Mouse (Mus musculus) induced T-regulatory cell, adult 2 months (primary cell): ENCODE data around the gene Mcpt8.
A peak's percentile ranks its signal among the peaks of the same experiment; 100 is the strongest.
"Not testable (repeated sequence)": the region's sequence is repeated elsewhere in the genome, so short reads cannot be mapped to it uniquely, and the experiment has no call there.

Experiments used
- DNase-seq: peaks from one replicate; pipeline ENCODE4 v3.0.0-alpha.2; 2012; ENCODE audit warnings: low read depth

The Mcpt8 gene

GRCm38 (mm10) chr14:56085167-56085566, at the start of gene Mcpt8:
Gene Mcpt8, minus strand, starts transcription at chr14:56085273.
- no peak for DNase-seq

DNA sequence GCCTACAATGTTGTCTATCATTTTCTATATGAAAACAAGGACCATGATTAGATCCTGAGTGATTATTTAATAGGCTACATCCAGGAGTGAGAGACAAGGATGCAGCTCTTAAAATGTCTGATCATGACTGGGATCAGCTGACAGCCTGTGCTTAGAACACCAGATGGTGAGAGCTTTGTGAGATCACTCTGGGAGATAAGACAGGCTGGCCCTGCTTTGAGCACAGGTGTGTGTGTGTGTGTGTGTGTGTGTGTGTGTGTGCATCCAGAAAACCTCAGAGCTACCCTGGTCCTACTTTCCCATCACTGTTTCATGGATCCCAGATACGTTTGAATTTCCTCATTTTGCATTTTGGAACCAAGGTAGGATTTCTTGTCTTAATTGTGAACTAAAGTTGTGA, 48.6 kb upstream of the Mcpt8 start:
- DNase-seq, result not testable (repeated sequence)

- not testable (repeated sequence) for DNase-seq
These were observed 47.4 kb upstream of the Mcpt8 start, which contains the start of gene Gzmd for GRCm38 (mm10) chr14:56132508-56132907. Gene Gzmd, minus strand, starts transcription at chr14:56132608.

- peak; percentile 23 for DNase-seq
These were observed 43.3 kb upstream of the Mcpt8 start for GRCm38 (mm10) chr14:56128341-56128740.

GRCm38 (mm10) chr14:56123516-56123915, 38.4 kb upstream of the Mcpt8 start:
- no peak for DNase-seq

GRCm38 (mm10) chr14:56120525-56120924, 35.5 kb upstream of the Mcpt8 start, which contains the start of gene Gzme:
Gene Gzme, minus strand, starts transcription at chr14:56120625.
- DNase-seq, result no peak

- DNase-seq, result not testable (repeated sequence)
These were observed 30.6 kb upstream of the Mcpt8 start for GRCm38 (mm10) chr14:56115531-56116310.

DNA sequence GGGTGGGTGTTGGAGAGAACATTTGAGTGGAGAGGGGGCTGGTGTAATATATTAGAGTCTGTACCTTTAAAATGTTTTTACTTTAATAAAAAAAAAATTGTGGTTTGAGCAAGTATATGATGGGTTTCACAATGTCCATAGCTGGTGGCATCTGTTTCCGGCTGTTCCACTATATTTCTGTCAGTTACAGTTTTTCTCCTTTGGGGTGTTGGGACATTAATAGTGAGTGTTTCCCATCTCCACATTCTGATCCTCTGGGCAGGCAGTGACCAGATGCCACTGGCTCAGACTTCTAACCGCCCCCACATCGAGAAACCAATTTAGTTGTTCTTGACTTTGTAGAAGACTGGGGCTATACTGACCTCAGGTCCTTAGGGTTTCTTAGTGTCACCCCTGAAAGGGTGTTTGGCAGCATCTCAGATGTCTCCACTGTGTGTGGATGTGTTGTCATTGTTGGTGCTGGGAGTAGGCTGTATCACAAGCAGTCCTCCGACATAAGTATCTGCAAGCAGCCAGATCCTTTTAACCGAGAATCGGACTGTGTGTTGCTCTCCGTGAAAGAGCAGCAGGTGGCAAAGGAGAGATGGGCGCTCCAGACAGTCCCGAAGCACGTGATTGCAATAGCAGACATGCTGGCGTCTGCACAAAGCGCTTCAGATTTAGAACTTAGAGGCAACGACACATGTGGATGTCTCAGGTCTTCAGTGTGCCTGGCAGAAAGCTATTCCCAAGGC, 20.5 kb upstream of the Mcpt8 start:
- DNase-seq, result no peak

DNA sequence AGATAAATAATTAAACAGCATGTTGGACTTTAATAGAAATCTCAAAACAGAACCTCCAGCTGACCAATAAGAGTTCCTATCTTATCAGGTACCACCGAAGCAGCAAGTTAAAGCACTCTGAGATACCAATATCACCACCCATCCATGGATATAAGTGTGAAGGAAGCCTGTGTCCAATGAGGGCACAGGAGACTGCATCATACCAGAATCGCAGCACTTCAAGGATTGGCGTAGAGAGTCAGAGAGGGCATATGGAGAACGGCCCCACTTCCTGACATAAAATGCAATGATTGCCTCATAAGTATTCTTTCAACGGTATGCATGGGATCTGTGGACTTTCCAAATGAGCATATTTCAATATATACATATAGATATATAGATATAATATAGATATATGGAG, 19.9 kb upstream of the Mcpt8 start:
- DNase-seq, result no peak

DNA sequence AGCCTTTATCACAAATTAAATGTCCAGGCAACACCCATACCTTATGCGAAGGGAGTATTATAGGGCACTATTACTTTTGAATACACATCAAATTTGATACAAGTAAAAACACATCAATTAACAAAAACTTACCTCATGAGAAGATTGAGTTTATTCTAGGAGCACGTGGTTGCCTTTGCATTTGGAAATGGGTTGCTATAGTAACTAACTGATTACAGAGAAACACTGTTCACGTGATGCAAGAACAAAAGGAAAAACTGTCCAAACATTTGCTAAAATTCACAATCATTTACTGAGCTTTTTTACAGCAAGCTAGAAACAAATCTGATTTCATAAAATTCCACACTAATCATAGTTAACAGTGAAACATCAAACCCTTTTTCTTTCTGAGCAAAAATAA, 18.4 kb upstream of the Mcpt8 start:
- no peak for DNase-seq

DNA sequence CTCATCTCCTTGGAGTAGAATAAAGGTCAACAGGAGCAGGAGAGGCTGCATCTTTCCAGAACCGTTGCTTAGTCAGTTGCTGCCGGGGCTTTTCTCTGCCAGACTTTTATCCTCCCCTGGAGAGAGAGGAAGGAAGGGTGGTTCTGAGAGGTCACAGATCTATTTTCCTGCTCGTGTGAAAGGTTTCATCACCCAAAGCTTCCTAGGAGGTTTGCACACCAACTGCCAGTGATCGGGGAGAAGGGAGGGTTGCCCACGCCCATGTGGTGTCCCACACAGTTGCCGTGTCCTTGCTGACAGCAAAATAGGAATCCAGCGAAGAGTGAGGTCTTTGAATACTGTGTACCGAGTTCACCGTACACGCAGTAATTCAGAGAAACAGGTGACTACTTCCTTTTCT, 17.3 kb upstream of the Mcpt8 start, which contains the start of gene Ctsg:
Gene Ctsg (minus strand): TSS at position 189 of the 400 bp plus-strand sequence.
- DNase-seq, result no peak

GRCm38 (mm10) chr14:56098940-56099339, 13.9 kb upstream of the Mcpt8 start:
- DNase-seq, result peak; percentile 43

DNA sequence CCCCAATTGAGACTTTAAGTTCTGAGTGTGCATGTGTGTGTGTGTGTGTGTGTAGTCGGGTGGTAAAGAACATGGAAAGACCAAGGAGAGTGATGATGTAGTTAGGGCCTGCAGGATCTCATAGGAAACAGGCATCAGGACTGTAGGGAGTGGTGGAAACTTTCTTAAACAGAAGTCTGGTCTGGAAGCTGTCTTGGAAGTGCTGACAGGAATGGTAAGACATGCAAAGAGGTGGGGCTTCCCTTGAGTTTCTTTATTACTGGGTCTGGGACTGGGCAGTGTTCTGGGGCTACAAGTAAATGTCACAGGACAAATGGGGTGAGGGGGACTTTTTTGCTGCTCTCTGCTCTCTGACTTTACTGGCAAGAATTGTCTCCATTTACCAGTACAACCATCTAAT, 12.5 kb upstream of the Mcpt8 start:
- DNase-seq, result no peak

GRCm38 (mm10) chr14:56093353-56093752, 8.3 kb upstream of the Mcpt8 start:
- no peak for DNase-seq

DNA sequence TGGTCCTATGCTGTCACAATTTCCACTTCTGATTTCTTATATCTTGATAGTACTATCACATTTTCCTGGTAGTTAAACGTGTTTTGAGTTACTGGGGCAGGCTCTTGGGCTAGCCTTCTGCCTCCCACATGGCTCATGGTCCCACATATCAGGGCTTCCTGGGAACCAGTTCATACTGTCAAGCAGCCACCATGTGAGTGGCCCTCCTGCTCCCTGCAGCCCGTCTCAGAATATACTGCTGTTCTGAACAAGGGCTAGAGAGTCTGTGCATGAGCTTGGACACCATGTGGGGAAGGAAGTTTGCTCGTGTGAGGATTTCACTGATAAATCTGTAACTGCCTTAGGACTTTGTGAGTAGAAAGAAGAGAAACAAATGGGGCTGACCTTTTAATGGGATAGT, 1.6 kb upstream of the Mcpt8 start:
- DNase-seq, result no peak

DNA sequence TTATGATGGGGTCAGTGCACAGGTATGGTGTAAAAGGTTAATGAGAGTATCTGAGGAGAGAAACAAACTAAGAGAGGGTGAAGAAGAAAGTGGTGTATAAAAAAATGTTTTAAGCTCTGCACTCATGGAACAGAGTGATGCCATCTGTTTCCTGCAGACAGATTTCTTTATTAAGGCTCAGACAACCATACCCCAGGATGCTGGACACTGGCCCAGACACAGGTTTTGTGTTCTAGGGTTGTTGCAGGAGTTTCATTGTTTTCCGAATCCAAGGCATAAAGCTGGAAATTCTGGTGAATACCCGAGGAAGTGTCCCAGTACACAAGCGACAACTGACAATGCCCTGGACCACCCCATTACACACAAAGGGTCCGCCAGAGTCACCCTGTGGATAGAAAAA, 3.1 kb downstream of the Mcpt8 start:
- no peak for DNase-seq

DNA sequence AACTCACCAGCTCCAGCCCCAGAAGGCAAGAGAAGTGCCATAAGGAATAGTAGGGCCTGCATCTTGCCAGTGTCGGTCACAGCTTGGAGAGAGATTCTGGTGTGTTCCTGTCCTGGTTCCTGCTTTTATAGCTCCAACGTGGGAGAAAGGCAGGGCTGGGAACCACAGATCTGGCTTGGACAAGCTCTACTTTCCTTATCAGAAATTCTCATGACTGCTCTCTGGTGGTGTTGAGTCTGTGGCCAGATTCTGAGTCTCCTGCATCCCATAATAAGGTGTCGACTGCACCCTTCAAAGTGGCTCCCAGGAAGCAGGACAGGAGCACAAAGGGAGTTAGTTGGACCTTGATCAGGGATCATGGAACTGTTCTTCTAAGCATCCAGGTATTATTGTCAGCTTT, 22.9 kb downstream of the Mcpt8 start, which contains the start of gene Mcpt4:
Gene Mcpt4 (minus strand): TSS at position 101 of the 400 bp plus-strand sequence.
- DNase-seq, result not testable (repeated sequence)

- DNase-seq, result no peak
These were observed 27.4 kb downstream of the Mcpt8 start for GRCm38 (mm10) chr14:56057722-56058121.

- DNase-seq, result no peak
These were observed 29.7 kb downstream of the Mcpt8 start for GRCm38 (mm10) chr14:56055408-56055807.

DNA sequence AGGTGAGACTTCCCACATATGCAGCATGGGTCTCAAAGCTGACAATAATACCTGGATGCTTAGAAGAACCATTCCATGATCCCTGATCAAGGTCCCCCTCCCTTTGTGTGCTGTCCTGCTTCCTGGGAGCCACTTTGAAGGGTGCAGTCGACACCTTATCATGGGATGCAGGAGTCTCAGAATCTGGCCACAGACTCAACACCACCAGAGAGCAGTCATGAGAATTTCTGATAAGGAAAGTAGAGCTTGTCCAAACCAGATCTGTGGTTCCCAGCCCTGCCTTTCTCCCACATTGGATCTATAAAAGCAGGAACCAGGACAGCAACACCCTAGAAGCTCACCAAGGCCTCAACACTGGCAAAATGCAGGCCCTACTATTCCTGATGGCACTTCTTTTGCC, 43.3 kb downstream of the Mcpt8 start, which contains the start of gene Mcpt2:
Gene Mcpt2 (plus strand): TSS at position 250 of the 400 bp plus-strand sequence.
- not testable (repeated sequence) for DNase-seq

- DNase-seq, result no peak
These were observed 50.6 kb downstream of the Mcpt8 start for GRCm38 (mm10) chr14:56034433-56034832.
